Mouse (Mus musculus) lung, postnatal 0 days (tissue): Measurements from ENCODE around the gene Cdkn2a. TPM values are rescaled to one million over a fixed set of nuclear protein-coding genes. Genes with fewer than 3 reads are reported as not detected.

ENCODE experiments used
- ATAC-seq: fragments of 200-750 bp; cut with Nextera tagmentation; 2 replicates; pipeline ENCODE4 v1.8.0; 2017; ENCODE audit warnings: moderate library complexity
- DNase-seq: peaks from one replicate; pipeline ENCODE4 v3.0.0-alpha.2; 2016; ENCODE audit warnings: low spot score
- H3K27ac ChIP-seq: fragments of 300-500 bp; sonication (generic); 2 replicates; pipeline ENCODE4 v1.5.1; 2014; ENCODE audit warnings: antibody characterized with exemption, mild to moderate bottlenecking, low read length, mixed read lengths
- H3K27me3 ChIP-seq: fragments of 300-500 bp; sonication (generic); replicated peaks from 2 replicates; pipeline ENCODE4 v1.6.1; 2014; ENCODE audit warnings: low read length, mixed read lengths; ENCODE audit not compliant: insufficient read depth
- H3K36me3 ChIP-seq: fragments of 300-500 bp; sonication (generic); 2 replicates; pipeline ENCODE4 v1.6.1; 2014; ENCODE audit warnings: low read length, mixed read lengths; ENCODE audit not compliant: insufficient read depth
- H3K4me1 ChIP-seq: fragments of 300-500 bp; sonication (generic); 2 replicates; pipeline ENCODE4 v1.6.1; 2014; ENCODE audit warnings: antibody characterized with exemption, low read depth, low read length, mixed read lengths; ENCODE audit not compliant: insufficient read depth
- H3K4me2 ChIP-seq: fragments of 300-500 bp; sonication (generic); replicated peaks from 2 replicates; pipeline ENCODE4 v1.6.1; 2014; ENCODE audit warnings: low read depth, mild to moderate bottlenecking, low read length, moderate library complexity, mixed read lengths
- H3K4me3 ChIP-seq: fragments of 300-500 bp; sonication (generic); 2 replicates; pipeline ENCODE4 v1.5.1; 2014; ENCODE audit warnings: low read depth, low read length
- H3K9ac ChIP-seq: fragments of 300-500 bp; sonication (generic); replicated peaks from 2 replicates; pipeline ENCODE4 v1.6.1; 2014; ENCODE audit warnings: low read depth, mild to moderate bottlenecking
- H3K9me3 ChIP-seq: fragments of 300-500 bp; sonication (generic); 2 replicates; pipeline ENCODE4 v1.6.1; 2016; ENCODE audit warnings: low read length, mixed read lengths
- CTCF ChIP-seq: IDR thresholded peaks from 2 replicates; pipeline ENCODE4 v1.5.1; 2016; ENCODE audit warnings: antibody characterized with exemption, mild to moderate bottlenecking
- EP300 ChIP-seq: IDR thresholded peaks from 2 replicates; pipeline ENCODE4 v1.6.1; 2016; ENCODE audit warnings: antibody characterized with exemption, mild to moderate bottlenecking, control low read depth
- WGBS: fragments of 180-500 bp; shearing (Covaris S2); extraction: QIAGEN DNeasy Blood & Tissue Kit; methylation state at CpG from one replicate; pipeline ENCODE4 v1.1.7; 2014; 5-methylcytosine and 5-hydroxymethylcytosine counted together
- polyA plus RNA-seq: library from polyadenylated mRNA; unstranded; fragments of >200 nt; fragmentation: Nextera tagmentation; extraction: Ambion mirVana; gene quantifications from 2 replicates; pipeline ENCODE4 v1.2.1, GENCODE M21; 2015

The Cdkn2a gene
- polyA plus RNA-seq, 1 experiment from 2014 or later = not detected

GRCm38 (mm10) chr4:89306798-89307365 is 12.4 kb upstream of the Cdkn2a start:
- Histone ChIP-seq H3K27me3 (peaks cover 37% of the 10 kb centered on the region), H3K9ac (no peak overlapping the region), H3K4me3 (0 out of 2 replicates have a peak overlapping the region, but pooled peaks have one; percentile 5), H3K4me2 (peak overlapping the region; percentile 25), H3K36me3 (no peaks in the 10 kb centered on the region), H3K27ac (no peak overlapping the region), H3K4me1 (no peaks in the 10 kb centered on the region), H3K9me3 (no peaks in the 10 kb centered on the region)
- DNase-seq (no peak), ATAC-seq (no peak)
- WGBS = 13% methylated on average over 25 of the region's 25 CpGs
- TF ChIP-seq CTCF (peak; percentile 30), EP300 (no peak)

GRCm38 (mm10) chr4:89305691-89306090 is 11.2 kb upstream of the Cdkn2a start:
- Histone ChIP-seq H3K4me1 (no peaks in the 10 kb centered on the region), H3K27ac (no peak overlapping the region), H3K9ac (no peak overlapping the region), H3K4me3 (no peak overlapping the region), H3K36me3 (no peaks in the 10 kb centered on the region), H3K9me3 (no peaks in the 10 kb centered on the region), H3K27me3 (peaks cover 33% of the 10 kb centered on the region), H3K4me2 (no peak overlapping the region)
- ATAC-seq = no peak
- TF ChIP-seq CTCF (no peak), EP300 (no peak)
- DNase-seq = no peak
- WGBS = 15% methylated on average over 3 of the region's 3 CpGs

- Histone ChIP-seq H3K4me3 (no peak overlapping the region), H3K27me3 (peaks cover 35% of the 10 kb centered on the region), H3K36me3 (no peaks in the 10 kb centered on the region), H3K9ac (no peak overlapping the region), H3K4me2 (no peak overlapping the region), H3K27ac (no peak overlapping the region), H3K4me1 (no peaks in the 10 kb centered on the region), H3K9me3 (no peaks in the 10 kb centered on the region)
- no peak for TF ChIP-seq CTCF
- peak; percentile 62 for DNase-seq
- no peak for ATAC-seq
- 6% methylated on average over 14 of the region's 14 CpGs for WGBS
Observed at GRCm38 (mm10) chr4:89303281-89303995, 9.0 kb upstream of the Cdkn2a start.

GRCm38 (mm10) chr4:89302129-89302528 is 7.7 kb upstream of the Cdkn2a start:
- no peak for ATAC-seq
- H3K4me1 ChIP-seq = no peaks in the 10 kb centered on the region
- no peak for DNase-seq
- H3K27me3 ChIP-seq = peaks cover 33% of the 10 kb centered on the region
- H3K9ac ChIP-seq = no peak overlapping the region
- no peaks in the 10 kb centered on the region for H3K9me3 ChIP-seq
- no peak overlapping the region for H3K4me3 ChIP-seq
- WGBS = 31% methylated on average over 1 of the region's 1 CpGs
- H3K4me2 ChIP-seq = no peak overlapping the region
- no peaks in the 10 kb centered on the region for H3K36me3 ChIP-seq
- TF ChIP-seq EP300 (no peak), CTCF (no peak)
- H3K27ac ChIP-seq = no peak overlapping the region

GRCm38 (mm10) chr4:89299721-89300120 is 5.3 kb upstream of the Cdkn2a start:
- H3K9me3 ChIP-seq = no peaks in the 10 kb centered on the region
- no peak overlapping the region for H3K9ac ChIP-seq
- no peaks in the 10 kb centered on the region for H3K36me3 ChIP-seq
- TF ChIP-seq EP300 = no peak
- TF ChIP-seq CTCF = no peak
- H3K4me2 ChIP-seq = no peak overlapping the region
- H3K27me3 ChIP-seq = peaks cover 36% of the 10 kb centered on the region; the same call in 1 of the 2 replicates
- 18% methylated on average over 2 of the region's 2 CpGs for WGBS
- DNase-seq (no peak), ATAC-seq (no peak)
- no peak overlapping the region for H3K4me3 ChIP-seq
- H3K27ac ChIP-seq = no peak overlapping the region
- H3K4me1 ChIP-seq = no peaks in the 10 kb centered on the region

- Histone ChIP-seq H3K27ac (no peak overlapping the region), H3K4me1 (no peaks in the 10 kb centered on the region), H3K9ac (no peak overlapping the region; the same call in 1 of the 2 replicates), H3K36me3 (no peaks in the 10 kb centered on the region), H3K27me3 (peaks cover 49% of the 10 kb centered on the region), H3K4me3 (peak overlapping the region; percentile 72), H3K9me3 (no peaks in the 10 kb centered on the region), H3K4me2 (peak overlapping the region; percentile 95)
- no peak for TF ChIP-seq EP300
- TF ChIP-seq CTCF = no peak
- no peak for DNase-seq
- 5% methylated on average over 31 of the region's 31 CpGs for WGBS
- ATAC-seq = peak; percentile 51
Observed at GRCm38 (mm10) chr4:89295441-89296220, 1.2 kb upstream of the Cdkn2a start.
